Mouse (Mus musculus) bone marrow macrophage, adult 2 months (primary cell): ENCODE measurements around the gene Syngr2. TPM values are rescaled to one million over a fixed set of nuclear protein-coding genes. Genes with fewer than 3 reads are reported as not detected.
A peak's percentile ranks its signal among the peaks of the same experiment; 100 is the strongest.
"Not testable (repeated sequence)": the region's sequence is repeated elsewhere in the genome, so short reads cannot be mapped to it uniquely, and the experiment has no call there.

Experiments
- H3K27ac ChIP-seq: 2 replicates; pipeline ENCODE4 v1.5.1; 2012; ENCODE audit warnings: low read depth, low read length; ENCODE audit not compliant: insufficient read depth
- H3K4me1 ChIP-seq: 2 replicates; pipeline ENCODE4 v1.6.1; 2012; ENCODE audit warnings: low read length; ENCODE audit not compliant: control insufficient read depth, insufficient read depth
- H3K4me3 ChIP-seq: 2 replicates; pipeline ENCODE4 v1.5.1; 2012; ENCODE audit warnings: mild to moderate bottlenecking, low read length, moderate library complexity; ENCODE audit not compliant: insufficient read depth
- CTCF ChIP-seq: IDR thresholded peaks from 2 replicates; pipeline ENCODE4 v1.5.1; 2012; ENCODE audit warnings: low read depth, mild to moderate bottlenecking, low read length, moderate library complexity
- POLR2A ChIP-seq: IDR thresholded peaks from 2 replicates; pipeline ENCODE4 v1.6.1; 2012; ENCODE audit warnings: mild to moderate bottlenecking, low read depth, low read length, borderline replicate concordance
- polyA plus RNA-seq: library from polyadenylated mRNA; stranded (reverse); fragments of >200 nt; gene quantifications from 2 replicates; pipeline ENCODE4 v1.2.4, GENCODE M21; 2012; ENCODE audit not compliant: missing spikeins, insufficient read depth, insufficient read length

The Syngr2 gene
- polyA plus RNA-seq, 1 experiment: 189 TPM

- Histone ChIP-seq H3K4me1 (peaks cover 26% of the 10 kb centered on the region), H3K4me3 (no peak overlapping the region), H3K27ac (no peak overlapping the region)
- no peak for TF ChIP-seq POLR2A
- no peak for TF ChIP-seq CTCF
Observed at GRCm38 (mm10) chr11:117806781-117807180, 2.7 kb upstream of the Syngr2 start.

DNA sequence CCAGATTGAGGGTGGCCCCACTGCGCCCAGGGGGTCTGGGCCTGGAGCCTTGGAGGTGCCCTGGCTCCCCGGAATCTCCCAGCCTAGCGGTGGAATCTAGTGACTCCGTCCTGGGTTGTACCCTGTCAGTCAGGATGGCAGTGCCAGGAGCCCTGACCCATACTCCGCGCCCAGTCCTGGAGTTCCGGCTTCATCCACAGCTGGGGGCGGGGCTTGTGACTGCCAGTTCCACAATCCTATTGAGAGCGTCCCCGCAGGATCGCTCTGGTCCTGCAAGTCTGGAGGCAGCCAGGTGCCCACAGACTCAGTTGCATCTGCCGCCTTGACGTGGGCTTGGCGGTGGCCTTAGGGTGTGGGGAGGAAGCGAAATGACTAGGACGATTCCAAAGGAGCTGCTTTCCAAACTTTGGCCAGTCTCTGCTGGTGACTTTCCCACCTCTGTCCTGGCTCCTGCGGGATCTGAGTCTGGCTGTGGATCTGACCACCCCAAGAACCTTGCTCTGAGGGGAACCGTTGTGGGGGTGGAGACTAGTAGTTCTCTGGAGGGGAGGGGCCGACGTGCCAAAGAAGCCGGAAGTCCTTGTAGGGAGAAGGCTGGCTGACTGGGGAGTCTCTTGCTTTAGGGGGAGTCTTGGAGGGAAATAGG lies 1.1 kb downstream of the Syngr2 start:
- H3K4me3 ChIP-seq: peak overlapping the region; percentile 79
- H3K27ac ChIP-seq: peak overlapping the region; percentile 74
- H3K4me1 ChIP-seq: peaks cover 18% of the 10 kb centered on the region
- no peak for TF ChIP-seq POLR2A
- TF ChIP-seq CTCF: no peak

DNA sequence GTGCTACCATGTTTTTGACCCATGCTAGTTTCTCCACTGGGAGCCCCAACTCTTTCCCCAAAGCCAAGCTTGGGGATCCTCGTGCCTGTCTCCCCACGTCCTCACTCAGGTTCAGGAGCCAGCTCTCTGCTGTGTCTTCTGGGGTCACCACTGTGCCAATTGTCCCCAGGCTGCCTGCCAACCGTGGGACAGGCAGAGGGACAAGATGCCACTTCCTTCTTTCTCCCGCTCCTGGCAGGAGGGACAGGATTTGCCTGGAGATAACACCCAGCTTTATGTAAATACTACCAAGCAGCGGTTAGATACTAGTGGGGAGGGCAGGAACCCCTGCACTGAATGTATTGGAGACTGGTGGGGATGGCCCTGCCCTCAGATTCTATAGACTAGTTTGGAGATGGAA lies 4.4 kb downstream of the Syngr2 start:
- Histone ChIP-seq H3K4me3 (no peak overlapping the region), H3K4me1 (peaks cover 18% of the 10 kb centered on the region), H3K27ac (no peak overlapping the region)
- TF ChIP-seq POLR2A (no peak), CTCF (no peak)

DNA sequence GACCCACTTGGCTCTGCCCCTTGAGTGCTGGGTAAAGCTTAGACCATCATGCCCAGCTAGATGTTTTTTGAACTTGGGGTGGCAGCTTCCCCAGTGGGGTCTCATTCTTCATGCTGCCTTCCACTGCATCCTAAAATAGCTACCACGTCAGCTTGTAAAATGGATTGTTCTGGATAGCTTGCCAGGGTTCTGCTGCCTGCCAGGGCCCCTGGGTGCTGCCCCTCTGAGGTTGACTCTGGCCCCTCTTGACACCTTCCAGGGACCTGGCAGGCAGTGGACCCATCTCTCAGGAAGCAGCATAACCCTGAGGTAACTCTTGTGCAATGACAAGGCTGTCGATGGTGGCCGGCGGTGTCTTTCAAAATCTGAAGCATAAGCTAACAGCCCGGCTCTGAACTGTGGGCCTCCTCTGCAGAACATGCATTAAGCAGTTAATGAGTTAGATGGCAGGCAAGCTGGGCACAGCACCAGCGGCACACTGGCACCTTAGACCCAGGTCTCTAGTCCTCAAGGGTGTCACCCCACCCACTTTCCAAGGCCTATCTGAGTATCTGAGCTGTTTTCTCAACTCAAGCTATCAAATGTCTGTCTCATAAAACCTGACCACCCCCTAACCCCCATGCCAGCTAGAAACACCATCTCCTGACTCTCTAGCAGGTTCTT lies 5.4 kb downstream of the Syngr2 start:
- H3K27ac ChIP-seq: no peak overlapping the region
- no peak overlapping the region for H3K4me3 ChIP-seq
- TF ChIP-seq CTCF (no peak), POLR2A (no peak)
- peaks cover 13% of the 10 kb centered on the region for H3K4me1 ChIP-seq

- H3K27ac ChIP-seq: not testable (repeated sequence)
- H3K4me1 ChIP-seq: peaks cover 14% of the 10 kb centered on the region
Observed at GRCm38 (mm10) chr11:117815850-117816249, 6.4 kb downstream of the Syngr2 start.

DNA sequence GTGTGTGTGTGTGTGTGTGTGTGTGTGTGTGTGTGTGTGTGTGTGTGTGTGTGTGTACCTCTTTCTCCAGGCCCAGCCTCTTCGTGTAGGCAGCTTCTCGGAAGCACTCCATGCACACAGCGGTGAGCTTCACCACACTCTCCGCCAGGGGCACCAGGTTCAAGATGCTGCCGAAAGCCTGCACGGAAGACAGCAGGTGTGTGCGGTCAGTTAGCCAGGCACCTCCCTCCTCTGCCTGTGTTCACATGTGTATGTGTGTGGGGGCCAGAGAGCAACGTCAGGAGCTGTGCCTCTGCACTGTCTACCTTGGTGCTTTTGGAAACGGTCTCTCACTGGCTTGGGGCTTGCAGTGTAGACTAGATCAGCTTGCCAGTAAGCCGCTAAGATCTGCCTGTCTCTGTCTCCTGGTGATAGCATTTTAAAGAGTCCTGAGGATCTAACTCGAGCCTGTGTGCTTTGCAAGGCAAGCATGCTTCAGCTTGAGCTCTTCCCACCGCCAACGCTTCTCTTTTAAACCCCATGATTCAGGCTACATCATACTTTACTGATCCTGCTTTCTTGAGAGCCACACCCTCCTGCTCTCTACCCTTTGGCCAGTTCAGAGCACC lies 7.0 kb downstream of the Syngr2 start:
- H3K27ac ChIP-seq: no peak overlapping the region
- TF ChIP-seq POLR2A (no peak), CTCF (no peak)
- H3K4me1 ChIP-seq: peaks cover 12% of the 10 kb centered on the region
- H3K4me3 ChIP-seq: no peak overlapping the region

More at GRCm38 (mm10) chr11:117815850-117816249, 6.4 kb downstream of the Syngr2 start:
- H3K4me3 ChIP-seq: not testable (repeated sequence)

GRCm38 (mm10) chr11:117819095-117819494 lies 9.6 kb downstream of the Syngr2 start:
- TF ChIP-seq POLR2A (no peak), CTCF (no peak)
- Histone ChIP-seq H3K4me3 (no peak overlapping the region), H3K27ac (no peak overlapping the region), H3K4me1 (peaks cover 14% of the 10 kb centered on the region)

DNA sequence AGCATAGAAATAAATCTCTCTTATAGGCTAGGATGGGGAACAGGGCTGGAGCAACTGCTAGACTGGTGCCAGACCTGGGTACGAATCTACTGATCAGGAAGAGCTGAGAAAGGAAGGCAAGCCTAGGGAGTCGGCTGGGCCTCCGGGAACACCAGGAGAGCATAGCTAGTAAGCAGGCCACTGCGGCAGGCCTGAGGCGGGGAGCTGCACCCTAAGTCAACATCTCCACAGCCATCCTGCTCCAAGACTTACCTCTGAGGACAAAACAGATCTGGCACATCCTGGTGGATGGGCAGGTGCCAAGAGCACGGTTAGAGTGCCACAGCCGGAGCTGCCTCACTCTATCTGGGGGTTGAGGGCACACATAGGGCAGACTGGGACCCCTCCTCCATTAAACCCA lies 10.7 kb downstream of the Syngr2 start:
- Histone ChIP-seq H3K4me1 (peaks cover 16% of the 10 kb centered on the region), H3K4me3 (no peak overlapping the region), H3K27ac (no peak overlapping the region)
- no peak for TF ChIP-seq POLR2A
- TF ChIP-seq CTCF: no peak

DNA sequence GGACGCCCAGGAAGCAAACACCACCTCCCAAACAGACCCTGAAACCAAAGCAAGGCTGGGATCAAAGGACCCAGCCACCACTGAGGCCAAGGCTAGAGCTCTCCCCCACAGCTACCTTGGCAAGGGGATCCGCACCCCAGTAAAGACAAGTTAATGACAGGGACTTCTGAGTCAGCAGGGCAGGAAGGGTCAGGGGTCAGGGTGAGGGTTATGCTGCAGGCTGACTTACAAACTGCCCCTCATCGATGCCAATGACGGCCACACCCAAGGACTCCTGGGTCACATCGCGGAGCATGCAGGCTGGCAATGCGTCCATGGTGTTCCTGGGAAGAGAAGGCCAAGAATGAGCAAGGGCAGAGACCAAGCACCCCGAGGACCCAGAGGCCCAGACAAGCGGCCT lies 12.4 kb downstream of the Syngr2 start:
- Histone ChIP-seq H3K27ac (no peak overlapping the region), H3K4me1 (peaks cover 26% of the 10 kb centered on the region), H3K4me3 (no peak overlapping the region)
- TF ChIP-seq POLR2A: no peak
- no peak for TF ChIP-seq CTCF

- Histone ChIP-seq H3K27ac (no peak overlapping the region), H3K4me1 (peaks cover 35% of the 10 kb centered on the region), H3K4me3 (no peak overlapping the region)
- no peak for TF ChIP-seq POLR2A
Observed at GRCm38 (mm10) chr11:117822728-117823241, 13.3 kb downstream of the Syngr2 start.
